Mouse (Mus musculus) WW6 (cell line): ENCODE results near the gene Clip2.
"Not testable (repeated sequence)": the region's sequence is repeated elsewhere in the genome, so short reads cannot be mapped to it uniquely, and the experiment has no call there.

Experiments
- DNase-seq: peaks from one replicate; pipeline ENCODE4 v3.0.0-alpha.2; 2013; ENCODE audit warnings: low read depth, low spot score

Clip2 gene

GRCm38 (mm10) chr5:134460546-134460945 lies 91.7 kb downstream of the Clip2 start:
- DNase-seq, result no peak

DNA sequence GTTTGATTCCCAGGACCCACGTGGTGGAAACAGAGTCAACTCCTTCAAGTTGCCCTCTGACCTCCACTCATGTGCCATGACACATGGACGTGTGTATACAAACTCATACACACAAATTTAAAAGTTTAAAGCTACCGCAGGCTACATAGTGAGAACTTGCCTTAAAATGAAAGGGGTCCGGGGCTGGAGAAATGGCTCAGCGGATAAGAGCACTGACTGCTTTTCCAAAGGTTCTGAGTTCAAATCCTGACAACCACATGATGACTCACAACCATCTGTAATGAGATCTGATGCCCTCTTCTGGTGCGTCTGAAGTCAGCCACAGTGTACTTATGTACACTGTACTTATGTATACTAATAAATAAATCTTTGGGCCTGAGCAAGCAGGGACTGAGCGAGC lies 93.1 kb downstream of the Clip2 start:
- no peak for DNase-seq

- no peak for DNase-seq
Observed at GRCm38 (mm10) chr5:134458416-134458815, 93.8 kb downstream of the Clip2 start.

DNA sequence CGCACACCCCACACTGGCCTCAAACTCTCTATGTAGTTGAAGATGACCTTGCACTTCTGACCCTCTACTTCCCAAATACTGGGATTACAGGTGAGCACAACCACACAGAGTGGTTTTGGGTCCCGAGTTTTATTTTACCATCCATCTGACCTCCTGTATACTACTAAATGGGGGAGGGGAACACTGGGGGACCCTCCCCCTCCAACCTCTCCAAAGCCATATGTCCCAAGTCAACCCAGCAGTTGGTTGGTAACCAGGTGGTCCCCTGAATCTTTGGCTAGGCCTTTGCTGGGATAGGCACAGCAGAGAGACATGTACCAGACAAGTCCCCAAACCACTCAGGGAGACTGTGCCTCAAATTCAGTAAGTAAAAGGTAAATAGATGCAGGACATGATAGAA lies 94.9 kb downstream of the Clip2 start:
- DNase-seq, result no peak

DNA sequence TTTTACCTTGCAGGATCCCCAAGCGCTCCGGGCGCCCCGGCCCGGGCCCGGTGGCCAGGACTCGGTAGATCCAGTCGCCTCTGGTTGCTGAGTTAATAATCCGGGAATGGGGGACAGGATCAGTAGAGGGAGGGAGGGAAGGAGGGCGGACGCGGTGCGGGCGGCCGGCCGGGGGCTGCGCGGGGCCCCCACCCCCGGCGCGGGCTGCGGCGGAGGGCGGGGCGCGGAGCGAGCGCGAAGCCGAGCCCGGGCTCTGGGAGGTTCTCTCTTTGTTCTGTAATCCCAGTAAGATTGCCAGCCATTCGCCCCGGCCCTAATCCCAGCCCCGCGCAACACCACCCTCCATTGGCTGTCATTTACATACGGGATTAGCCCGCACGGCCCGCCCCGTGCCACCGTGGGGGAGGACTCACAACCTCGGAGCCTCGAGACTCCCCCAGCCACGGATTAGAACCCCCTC lies 95.7 kb downstream of the Clip2 start, which contains the start of gene Gtf2ird1:
TSS of gene Gtf2ird1 (minus strand) at position 214 of the 460 bp plus-strand sequence.
- DNase-seq, result no peak

- no peak for DNase-seq
Observed at GRCm38 (mm10) chr5:134455914-134456423, 96.3 kb downstream of the Clip2 start.

DNA sequence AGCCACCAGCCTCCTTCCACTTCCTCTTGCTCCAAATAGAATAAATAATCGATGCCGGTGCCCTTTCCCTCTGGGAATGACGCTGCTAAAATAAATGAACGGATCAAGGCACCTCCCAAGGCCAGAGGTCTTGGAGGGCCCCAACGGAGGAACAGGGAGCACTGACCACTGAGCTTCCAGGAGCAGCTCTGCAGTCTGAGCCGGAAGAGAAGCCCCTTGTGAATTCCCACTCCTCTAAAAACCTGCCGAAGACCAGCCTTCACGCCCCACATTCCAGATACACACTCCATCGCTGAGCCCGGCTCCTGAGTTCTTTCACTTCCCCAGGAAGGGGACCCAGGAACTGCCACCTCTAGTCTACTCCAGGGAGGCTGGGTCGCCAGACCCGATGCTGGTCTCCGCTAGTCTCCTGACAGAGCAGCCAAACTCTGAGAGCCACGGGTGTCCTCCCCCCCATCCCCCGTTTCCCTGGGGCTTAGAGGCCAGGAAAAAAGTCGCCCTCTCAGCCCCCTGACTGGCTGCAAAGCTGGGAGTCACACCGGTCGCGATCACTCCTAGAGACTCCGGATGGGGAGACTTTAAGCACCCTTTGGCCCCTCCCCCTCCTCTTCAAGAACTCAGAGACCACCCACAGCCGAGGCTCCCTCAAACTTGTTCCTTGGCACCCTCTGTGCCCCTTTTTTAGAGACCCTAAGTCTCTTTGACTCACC lies 96.9 kb downstream of the Clip2 start:
- DNase-seq, result no peak

GRCm38 (mm10) chr5:134454421-134454820 lies 97.8 kb downstream of the Clip2 start:
- no peak for DNase-seq

DNA sequence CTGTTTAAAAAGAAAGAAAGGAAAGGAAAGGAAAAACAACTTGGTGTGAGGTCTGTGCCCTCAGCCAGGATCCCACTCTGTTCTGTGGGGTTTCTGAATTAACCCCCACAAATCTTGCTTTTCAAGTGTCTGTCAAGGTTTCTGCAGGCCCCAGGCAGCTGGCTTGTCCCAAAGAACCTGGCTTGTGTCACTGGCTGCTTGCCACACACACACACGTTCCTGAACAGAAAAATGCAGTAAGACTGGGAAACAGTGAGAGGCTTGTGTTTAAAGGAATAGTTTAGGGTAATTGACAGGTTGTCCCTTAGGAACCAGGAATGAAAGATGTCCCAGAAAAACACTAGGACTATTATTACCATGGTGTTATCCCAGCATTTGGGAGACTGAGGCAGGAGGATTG lies 98.7 kb downstream of the Clip2 start:
- DNase-seq, result no peak

GRCm38 (mm10) chr5:134446755-134447154 lies 105.5 kb downstream of the Clip2 start:
- not testable (repeated sequence) for DNase-seq

- no peak for DNase-seq
Observed at GRCm38 (mm10) chr5:134445895-134446294, 106.3 kb downstream of the Clip2 start.

GRCm38 (mm10) chr5:134445208-134445831 lies 106.9 kb downstream of the Clip2 start:
- DNase-seq, result no peak

- DNase-seq, result no peak
Observed at GRCm38 (mm10) chr5:134444473-134444872, 107.8 kb downstream of the Clip2 start.

GRCm38 (mm10) chr5:134442066-134442465 lies 110.2 kb downstream of the Clip2 start:
- DNase-seq, result no peak

GRCm38 (mm10) chr5:134441105-134441504 lies 111.1 kb downstream of the Clip2 start:
- DNase-seq, result no peak

- no peak for DNase-seq
Observed at GRCm38 (mm10) chr5:134440098-134440497, 112.1 kb downstream of the Clip2 start.

DNA sequence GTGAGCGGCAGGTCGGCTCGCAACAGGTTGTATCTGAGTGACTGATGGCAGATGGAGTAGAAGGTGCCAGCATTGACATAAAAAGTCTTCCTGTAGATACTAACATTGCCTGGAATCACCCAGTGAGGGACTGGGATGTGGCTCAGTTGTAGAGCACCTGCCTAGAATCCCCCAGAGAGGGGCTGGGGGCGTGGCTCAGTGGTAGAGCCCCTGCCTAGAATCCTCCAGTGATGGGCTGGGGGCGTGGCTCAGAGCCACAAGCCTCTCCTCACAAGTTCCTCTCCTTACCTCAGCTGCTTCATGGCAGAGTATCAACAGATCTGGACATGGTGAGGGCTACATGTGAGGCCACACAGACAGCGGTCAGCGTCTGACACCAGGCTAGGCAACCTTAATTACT lies 112.8 kb downstream of the Clip2 start:
- DNase-seq, result no peak
